Mouse (Mus musculus) liver, embryonic 14.5 days (tissue): ENCODE data around the gene Sik3.

Source experiments
- CTCF ChIP-seq: IDR thresholded peaks from 2 replicates; pipeline ENCODE4 v1.5.1; 2016; ENCODE audit warnings: antibody characterized with exemption, low read depth, control low read depth
- EP300 ChIP-seq: IDR thresholded peaks from 2 replicates; pipeline ENCODE4 v1.6.1; 2016; ENCODE audit warnings: antibody characterized with exemption, low read depth

- peak; percentile 62 for TF ChIP-seq CTCF
- TF ChIP-seq EP300 = no peak
Measured at GRCm38 (mm10) chr9:46014251-46014681, 1.6 kb downstream of the Sik3 start.
